Mouse (Mus musculus): ENCODE measurements around the gene Gpx7. TPM values are rescaled to one million over a fixed set of nuclear protein-coding genes. Genes with fewer than 3 reads are reported as not detected.

Gpx7 gene
- polyA plus RNA-seq, 1 experiment, result not detected

GRCm38 (mm10) chr4:108403861-108404635, 2.7 kb downstream of the Gpx7 start:
- 86% methylated on average over 8 of the region's 8 CpGs for WGBS
- H3K4me3 ChIP-seq (ENCODE audit: insufficient read depth, low read depth, low read length), result no peak overlapping the region
- no peak overlapping the region for H3K27ac ChIP-seq (ENCODE audit: insufficient read depth, low read depth, low read length)
- TF ChIP-seq CTCF (IDR thresholded peaks at IDR 0.05; ENCODE audit: insufficient read depth, low read depth, low read length) (no peak), POLR2A (IDR thresholded peaks at IDR 0.05; ENCODE audit: insufficient read depth, low read depth, low read length) (no peak)
- H3K4me1 ChIP-seq (ENCODE audit: control insufficient read depth, insufficient read depth, low read length), result 0 out of 2 replicates have a peak, but pooled peaks cover 5% of the 10 kb centered on the region

- Histone ChIP-seq H3K4me1 (ENCODE audit: control insufficient read depth, insufficient read depth, low read length) (no peaks in the 10 kb centered on the region), H3K4me3 (ENCODE audit: insufficient read depth, low read depth, low read length) (no peak overlapping the region), H3K27ac (ENCODE audit: insufficient read depth, low read depth, low read length) (no peak overlapping the region)
- WGBS, result 91% methylated on average over 10 of the region's 10 CpGs
- no peak for TF ChIP-seq CTCF (IDR thresholded peaks at IDR 0.05; ENCODE audit: insufficient read depth, low read depth, low read length)
- TF ChIP-seq POLR2A (IDR thresholded peaks at IDR 0.05; ENCODE audit: insufficient read depth, low read depth, low read length), result no peak
Observed at GRCm38 (mm10) chr4:108400395-108400794, 6.4 kb downstream of the Gpx7 start.

GRCm38 (mm10) chr4:108394236-108394635, 12.5 kb downstream of the Gpx7 start:
- Histone ChIP-seq H3K4me3 (ENCODE audit: insufficient read depth, low read depth, low read length) (no peak overlapping the region), H3K4me1 (ENCODE audit: control insufficient read depth, insufficient read depth, low read length) (no peaks in the 10 kb centered on the region), H3K27ac (ENCODE audit: insufficient read depth, low read depth, low read length) (no peak overlapping the region)
- TF ChIP-seq POLR2A (IDR thresholded peaks at IDR 0.05; ENCODE audit: insufficient read depth, low read depth, low read length) (no peak), CTCF (IDR thresholded peaks at IDR 0.05; ENCODE audit: insufficient read depth, low read depth, low read length) (no peak)

DNA sequence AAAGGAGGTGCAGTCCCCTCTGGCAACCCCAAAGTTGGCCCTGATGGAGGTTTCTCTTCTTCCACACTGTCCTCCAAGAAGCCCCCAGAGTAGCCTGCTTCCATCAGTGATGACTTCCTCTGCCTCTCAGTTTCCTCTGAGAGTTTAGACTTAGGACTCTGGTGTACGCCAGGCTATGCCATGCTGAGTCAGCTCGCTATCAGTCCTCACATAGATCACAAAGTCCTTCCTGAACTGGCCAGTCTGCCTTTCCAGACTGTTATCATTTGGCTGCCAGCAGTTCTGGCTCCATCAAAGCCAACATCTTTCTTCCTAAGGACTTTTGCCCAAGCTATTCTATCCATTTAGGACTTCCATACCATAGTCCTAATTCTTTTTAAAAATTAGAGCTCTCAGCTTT, 14.2 kb downstream of the Gpx7 start:
- H3K27ac ChIP-seq (ENCODE audit: insufficient read depth, low read depth, low read length), result no peak overlapping the region
- 97% methylated on average over 2 of the region's 2 CpGs for WGBS
- no peak overlapping the region for H3K4me3 ChIP-seq (ENCODE audit: insufficient read depth, low read depth, low read length)
- no peaks in the 10 kb centered on the region for H3K4me1 ChIP-seq (ENCODE audit: control insufficient read depth, insufficient read depth, low read length)
- TF ChIP-seq POLR2A (IDR thresholded peaks at IDR 0.05; ENCODE audit: insufficient read depth, low read depth, low read length), result no peak
- no peak for TF ChIP-seq CTCF (IDR thresholded peaks at IDR 0.05; ENCODE audit: insufficient read depth, low read depth, low read length)

DNA sequence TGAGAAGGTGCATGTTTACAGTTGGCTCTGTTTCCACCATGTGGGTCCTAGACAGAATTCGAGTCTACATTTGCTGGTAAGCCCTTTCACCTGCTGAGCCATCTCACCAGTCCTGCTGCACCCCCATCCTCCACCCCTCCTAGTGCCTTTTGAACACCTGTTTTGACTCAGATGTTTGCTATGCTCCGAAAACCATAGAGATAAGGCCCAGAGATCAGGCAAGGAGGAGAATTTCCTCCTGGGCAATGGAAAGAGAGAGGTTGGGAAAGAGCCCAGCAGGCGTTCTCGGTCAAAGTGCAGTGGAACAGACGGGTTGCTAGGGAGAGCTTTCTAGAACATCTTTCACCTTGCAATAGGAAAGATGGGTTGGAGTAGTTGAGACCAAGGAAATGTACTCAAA, 15.6 kb downstream of the Gpx7 start:
- Histone ChIP-seq H3K4me1 (ENCODE audit: control insufficient read depth, insufficient read depth, low read length) (0 out of 2 replicates have a peak, but pooled peaks cover 3% of the 10 kb centered on the region), H3K4me3 (ENCODE audit: insufficient read depth, low read depth, low read length) (no peak overlapping the region), H3K27ac (ENCODE audit: insufficient read depth, low read depth, low read length) (no peak overlapping the region)
- 88% methylated on average over 5 of the region's 5 CpGs for WGBS
- TF ChIP-seq POLR2A (IDR thresholded peaks at IDR 0.05; ENCODE audit: insufficient read depth, low read depth, low read length), result no peak
- no peak for TF ChIP-seq CTCF (IDR thresholded peaks at IDR 0.05; ENCODE audit: insufficient read depth, low read depth, low read length)

- Histone ChIP-seq H3K4me3 (ENCODE audit: insufficient read depth, low read depth, low read length) (no peak overlapping the region), H3K4me1 (ENCODE audit: control insufficient read depth, insufficient read depth, low read length) (0 out of 2 replicates have a peak, but pooled peaks cover 3% of the 10 kb centered on the region), H3K27ac (ENCODE audit: insufficient read depth, low read depth, low read length) (no peak overlapping the region)
- no peak for TF ChIP-seq POLR2A (IDR thresholded peaks at IDR 0.05; ENCODE audit: insufficient read depth, low read depth, low read length)
- TF ChIP-seq CTCF (IDR thresholded peaks at IDR 0.05; ENCODE audit: insufficient read depth, low read depth, low read length), result no peak
- WGBS, result 72% methylated on average over 3 of the region's 3 CpGs
Observed at GRCm38 (mm10) chr4:108388741-108389140, 18.0 kb downstream of the Gpx7 start.

DNA sequence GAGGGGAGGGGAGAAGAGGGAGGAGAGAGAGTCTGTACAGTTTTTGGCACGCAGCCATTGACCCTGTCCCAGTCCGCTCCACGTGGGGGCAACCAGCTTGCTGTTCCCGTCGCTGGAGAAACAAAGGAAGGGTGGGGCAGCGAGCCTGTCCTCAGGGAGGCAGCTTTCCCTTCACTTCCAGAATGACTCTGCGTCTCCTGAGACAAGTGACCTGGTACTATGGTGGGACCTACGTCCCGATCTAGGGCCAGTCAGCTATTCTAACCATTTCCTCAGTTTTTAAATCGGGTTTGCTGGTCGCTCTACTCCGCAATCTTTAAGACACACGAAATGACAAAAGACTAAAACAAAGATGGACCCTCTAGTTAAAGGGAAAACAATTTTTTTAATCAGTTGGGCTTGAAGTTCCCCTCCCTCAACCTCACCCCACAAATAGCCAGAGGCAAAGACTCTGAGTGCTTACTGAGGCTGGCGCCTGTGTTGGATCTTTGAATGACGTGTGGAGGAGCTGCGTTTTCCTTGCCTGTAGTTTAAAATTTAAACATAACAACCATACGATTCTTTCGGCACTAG, 19.0 kb downstream of the Gpx7 start:
- WGBS, result 3% methylated on average over 18 of the region's 18 CpGs
- H3K4me3 ChIP-seq (ENCODE audit: insufficient read depth, low read depth, low read length), result peak overlapping the region; percentile 42
- peaks cover 9% of the 10 kb centered on the region for H3K4me1 ChIP-seq (ENCODE audit: control insufficient read depth, insufficient read depth, low read length)
- no peak for TF ChIP-seq POLR2A (IDR thresholded peaks at IDR 0.05; ENCODE audit: insufficient read depth, low read depth, low read length)
- no peak for TF ChIP-seq CTCF (IDR thresholded peaks at IDR 0.05; ENCODE audit: insufficient read depth, low read depth, low read length)
- no peak overlapping the region for H3K27ac ChIP-seq (ENCODE audit: insufficient read depth, low read depth, low read length)

GRCm38 (mm10) chr4:108387106-108387505, 19.7 kb downstream of the Gpx7 start:
- TF ChIP-seq POLR2A (IDR thresholded peaks at IDR 0.05; ENCODE audit: insufficient read depth, low read depth, low read length), result no peak
- no peak for TF ChIP-seq CTCF (IDR thresholded peaks at IDR 0.05; ENCODE audit: insufficient read depth, low read depth, low read length)
- 40% methylated on average over 4 of the region's 4 CpGs for WGBS
- no peak overlapping the region for H3K27ac ChIP-seq (ENCODE audit: insufficient read depth, low read depth, low read length)
- peak overlapping the region; percentile 42 for H3K4me3 ChIP-seq (ENCODE audit: insufficient read depth, low read depth, low read length)
- peaks cover 9% of the 10 kb centered on the region for H3K4me1 ChIP-seq (ENCODE audit: control insufficient read depth, insufficient read depth, low read length)

DNA sequence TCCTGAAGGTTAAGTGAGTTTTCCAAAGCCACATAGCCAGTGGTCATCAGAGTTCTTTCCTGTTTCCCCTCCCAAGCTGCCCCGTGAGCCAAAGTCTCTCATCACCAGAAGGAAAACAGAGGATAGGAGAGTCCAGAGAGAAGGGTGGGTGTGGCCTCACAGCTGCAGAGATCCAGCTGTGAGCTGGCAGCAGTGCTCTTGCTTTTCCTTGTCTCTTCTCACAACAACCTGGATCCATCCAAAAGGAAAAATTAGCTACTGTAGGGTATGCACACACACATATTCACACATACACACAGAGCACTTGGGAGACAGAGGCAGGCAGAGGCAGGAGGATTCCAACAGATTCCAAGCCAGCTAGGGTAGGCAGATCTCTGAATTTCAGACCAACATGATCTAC, 20.7 kb downstream of the Gpx7 start:
- Histone ChIP-seq H3K4me1 (ENCODE audit: control insufficient read depth, insufficient read depth, low read length) (peaks cover 9% of the 10 kb centered on the region), H3K27ac (ENCODE audit: insufficient read depth, low read depth, low read length) (no peak overlapping the region), H3K4me3 (ENCODE audit: insufficient read depth, low read depth, low read length) (no peak overlapping the region)
- 71% methylated on average over 1 of the region's 1 CpGs for WGBS
- TF ChIP-seq POLR2A (IDR thresholded peaks at IDR 0.05; ENCODE audit: insufficient read depth, low read depth, low read length) (no peak), CTCF (IDR thresholded peaks at IDR 0.05; ENCODE audit: insufficient read depth, low read depth, low read length) (no peak)
